Mouse (Mus musculus) brown adipose tissue, adult 24 weeks (tissue): Measurements from ENCODE around the gene Tnni3. TPM values are rescaled to one million over a fixed set of nuclear protein-coding genes. Genes with fewer than 3 reads are reported as not detected.

ENCODE experiments used
- H3K27ac ChIP-seq: fragments of 200-500 bp; replicated peaks from 2 replicates; pipeline ENCODE4 v1.5.1; 2012; ENCODE audit warnings: low read depth, mild to moderate bottlenecking, low read length
- H3K4me1 ChIP-seq: fragments of 200-500 bp; 2 replicates; pipeline ENCODE4 v1.6.1; 2012; ENCODE audit warnings: low read length, mixed read lengths; ENCODE audit not compliant: control insufficient read depth, insufficient read depth, insufficient read length
- H3K4me3 ChIP-seq: fragments of 200-500 bp; 2 replicates; pipeline ENCODE4 v1.5.1; 2012; ENCODE audit warnings: low read depth, mild to moderate bottlenecking, low read length, moderate library complexity; ENCODE audit not compliant: insufficient read depth
- polyA plus RNA-seq: library from polyadenylated mRNA; stranded (reverse); fragments of >200 nt; gene quantifications from 2 replicates; pipeline ENCODE4 v1.2.4, GENCODE M21; 2012; ENCODE audit not compliant: missing spikeins, insufficient read depth, insufficient read length

Gene Tnni3
- polyA plus RNA-seq, 1 experiment = not detected

- H3K4me3 ChIP-seq = no peak overlapping the region
- H3K27ac ChIP-seq = no peak overlapping the region
- peaks cover 8% of the 10 kb centered on the region for H3K4me1 ChIP-seq
Measured at GRCm38 (mm10) chr7:4508739-4509116, 15.3 kb downstream of the Tnni3 start.

- Histone ChIP-seq H3K4me1 (peaks cover 8% of the 10 kb centered on the region), H3K27ac (no peak overlapping the region), H3K4me3 (no peak overlapping the region)
Measured at GRCm38 (mm10) chr7:4508062-4508738, 15.8 kb downstream of the Tnni3 start.

GRCm38 (mm10) chr7:4507220-4507619 is 16.8 kb downstream of the Tnni3 start:
- peaks cover 8% of the 10 kb centered on the region for H3K4me1 ChIP-seq

GRCm38 (mm10) chr7:4504646-4505435 is 19.2 kb downstream of the Tnni3 start:
- H3K27ac ChIP-seq = peak overlapping the region; percentile 75
- peaks cover 10% of the 10 kb centered on the region for H3K4me1 ChIP-seq
- no peak overlapping the region for H3K4me3 ChIP-seq

More at GRCm38 (mm10) chr7:4507220-4507619, 16.8 kb downstream of the Tnni3 start:
- Histone ChIP-seq H3K4me3 (no peak overlapping the region), H3K27ac (no peak overlapping the region)

GRCm38 (mm10) chr7:4503858-4504257 is 20.2 kb downstream of the Tnni3 start:
- Histone ChIP-seq H3K4me1 (peaks cover 20% of the 10 kb centered on the region), H3K27ac (peak overlapping the region; percentile 75), H3K4me3 (no peak overlapping the region)

GRCm38 (mm10) chr7:4503100-4503499 is 20.9 kb downstream of the Tnni3 start:
- H3K27ac ChIP-seq = no peak overlapping the region
- peaks cover 25% of the 10 kb centered on the region for H3K4me1 ChIP-seq
- H3K4me3 ChIP-seq = no peak overlapping the region

- peak overlapping the region; percentile 72 for H3K4me3 ChIP-seq
- peaks cover 30% of the 10 kb centered on the region for H3K4me1 ChIP-seq
- H3K27ac ChIP-seq = peak overlapping the region; percentile 99
Measured at GRCm38 (mm10) chr7:4502421-4503090, 21.5 kb downstream of the Tnni3 start.

- H3K4me3 ChIP-seq = peak within 1 kb of the TSS; percentile 72
- H3K4me1 ChIP-seq = peaks cover 33% of the 10 kb centered on the region
- H3K27ac ChIP-seq = peak within 1 kb of the TSS; percentile 99
Measured at GRCm38 (mm10) chr7:4501558-4502397, 22.3 kb downstream of the Tnni3 start, which contains the start of gene Ppp1r12c. TSS of gene Ppp1r12c (minus strand) at chr7:4501680.

- peaks cover 33% of the 10 kb centered on the region for H3K4me1 ChIP-seq
- peak overlapping the region; percentile 72 for H3K4me3 ChIP-seq
- peak overlapping the region; percentile 71 for H3K27ac ChIP-seq
Measured at GRCm38 (mm10) chr7:4500892-4501471, 23.0 kb downstream of the Tnni3 start.

GRCm38 (mm10) chr7:4499034-4499433 is 25.0 kb downstream of the Tnni3 start:
- peak overlapping the region; percentile 82 for H3K27ac ChIP-seq
- H3K4me3 ChIP-seq = peak overlapping the region; percentile 72
- H3K4me1 ChIP-seq = peaks cover 26% of the 10 kb centered on the region

- Histone ChIP-seq H3K4me3 (0 out of 2 replicates have a peak overlapping the region, but pooled peaks have one; percentile 2), H3K27ac (peak overlapping the region; percentile 82), H3K4me1 (peaks cover 29% of the 10 kb centered on the region)
Measured at GRCm38 (mm10) chr7:4498251-4498650, 25.8 kb downstream of the Tnni3 start.

GRCm38 (mm10) chr7:4497271-4497903 is 26.6 kb downstream of the Tnni3 start:
- Histone ChIP-seq H3K27ac (peak overlapping the region; percentile 66), H3K4me3 (no peak overlapping the region), H3K4me1 (peaks cover 37% of the 10 kb centered on the region)

GRCm38 (mm10) chr7:4496468-4496867 is 27.6 kb downstream of the Tnni3 start:
- Histone ChIP-seq H3K4me1 (peaks cover 42% of the 10 kb centered on the region), H3K27ac (no peak overlapping the region), H3K4me3 (no peak overlapping the region)

GRCm38 (mm10) chr7:4493991-4494390 is 30.0 kb downstream of the Tnni3 start:
- Histone ChIP-seq H3K4me3 (no peak overlapping the region), H3K27ac (peak overlapping the region; percentile 80), H3K4me1 (peaks cover 37% of the 10 kb centered on the region)
